ENCODE assay signal across 17 mouse cellular contexts in the genomic region with DNA sequence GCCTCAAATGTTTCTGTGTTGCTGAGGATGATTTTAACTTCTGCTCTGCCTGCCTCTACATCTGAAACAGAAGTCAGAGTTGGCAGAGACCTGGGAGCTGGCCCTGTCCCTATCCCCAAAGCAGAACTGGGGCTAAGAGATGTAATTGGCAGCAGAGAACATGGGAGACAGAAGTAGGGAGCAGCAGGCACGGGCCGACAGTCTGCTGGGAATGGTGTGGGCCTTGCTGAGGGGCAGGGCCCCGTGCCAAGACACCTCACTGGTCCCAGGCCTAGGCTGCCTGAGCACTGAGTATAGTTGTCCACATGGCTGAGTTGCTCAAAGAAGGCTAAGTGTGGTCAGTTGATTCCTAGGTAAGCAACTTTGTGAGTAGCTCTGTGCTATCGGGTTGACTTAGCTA. TPM values are rescaled to one million over a fixed set of nuclear protein-coding genes. Genes with fewer than 3 reads are reported as not detected.
A peak's percentile ranks its signal among the peaks of the same experiment; 100 is the strongest.
DNase-seq lines count a peak whose midpoint lies in the region; ATAC-seq and TF ChIP-seq lines count a peak whose summit lies in the region.
"Had no signal": no experiment of that assay in that cellular context is flagged by ENCODE, and none has a peak within 500 bp of the region (broad histone marks: within the 10 kb centered on the region; RNA-seq: fewer than 3 reads in every experiment).

No protein-coding gene starts in this region.

- H3K9ac ChIP-seq in forebrain, postnatal 0 days = no peak overlapping the region
- no peak overlapping the region for H3K9ac ChIP-seq in forebrain, embryonic 11.5 days (ENCODE audit: low read length)
- H3K9ac ChIP-seq in hindbrain, embryonic 13.5 days = no peak overlapping the region
- H3K9ac ChIP-seq in kidney, embryonic 16.5 days (replicated peaks; ENCODE audit: low read length) = no peak overlapping the region
- H3K9ac ChIP-seq: heart, embryonic 12.5 days; limb, embryonic 12.5 days; liver, embryonic 14.5 days had no signal

- ATAC-seq in forebrain, postnatal 0 days = peak; percentile 45; the same call in 1 of the 2 replicates
- no peak for ATAC-seq in forebrain, embryonic 11.5 days (replicated peaks; ENCODE audit: low FRiP score)
- ATAC-seq in hindbrain, embryonic 13.5 days (ENCODE audit: low FRiP score) = no peak
- no peak for ATAC-seq in kidney, embryonic 16.5 days (ENCODE audit: low FRiP score, low TSS enrichment)

- peaks cover 8% of the 10 kb centered on the region; the same call in 1 of the 2 replicates for H3K4me1 ChIP-seq in forebrain, postnatal 0 days (ENCODE audit: insufficient read depth)
- 0 out of 2 replicates have a peak, but pooled peaks cover 2% of the 10 kb centered on the region for H3K4me1 ChIP-seq in forebrain, embryonic 11.5 days (replicated peaks; ENCODE audit: control insufficient read depth, insufficient read depth, low read length)
- peaks cover 25% of the 10 kb centered on the region for H3K4me1 ChIP-seq in hindbrain, embryonic 13.5 days (replicated peaks)
- H3K4me1 ChIP-seq in kidney, embryonic 16.5 days (ENCODE audit: insufficient read depth, low read length) = peaks cover 31% of the 10 kb centered on the region

- no peak overlapping the region for H3K4me3 ChIP-seq in forebrain, postnatal 0 days (ENCODE audit: low read depth, low read length)
- H3K4me3 ChIP-seq in forebrain, embryonic 11.5 days (ENCODE audit: low read depth, low read length) = no peak overlapping the region
- no peak overlapping the region for H3K4me3 ChIP-seq in hindbrain, embryonic 13.5 days
- no peak overlapping the region for H3K4me3 ChIP-seq in kidney, embryonic 16.5 days (ENCODE audit: low read length)
- H3K4me3 ChIP-seq: heart, embryonic 12.5 days; limb, embryonic 12.5 days; megakaryocyte, embryonic 14.5 days had no signal

- H3K36me3 ChIP-seq in forebrain, postnatal 0 days (ENCODE audit: insufficient read depth) = no peaks in the 10 kb centered on the region
- H3K36me3 ChIP-seq in forebrain, embryonic 11.5 days (ENCODE audit: control insufficient read depth, insufficient read depth, low read length) = no peaks in the 10 kb centered on the region
- H3K36me3 ChIP-seq in hindbrain, embryonic 13.5 days = no peaks in the 10 kb centered on the region
- no peaks in the 10 kb centered on the region for H3K36me3 ChIP-seq in kidney, embryonic 16.5 days (ENCODE audit: insufficient read depth, low read length)
- H3K36me3 ChIP-seq: heart, embryonic 12.5 days; limb, embryonic 12.5 days had no signal

- H3K9me3 ChIP-seq in forebrain, postnatal 0 days (ENCODE audit: low read length) = no peaks in the 10 kb centered on the region
- no peaks in the 10 kb centered on the region for H3K9me3 ChIP-seq in forebrain, embryonic 11.5 days (ENCODE audit: control insufficient read depth, low read length)
- H3K9me3 ChIP-seq in hindbrain, embryonic 13.5 days = no peaks in the 10 kb centered on the region
- H3K9me3 ChIP-seq in kidney, embryonic 16.5 days (ENCODE audit: low read length) = no peaks in the 10 kb centered on the region
- H3K9me3 ChIP-seq: heart, embryonic 12.5 days; limb, embryonic 12.5 days; megakaryocyte, embryonic 14.5 days had no signal

- no peak for TF ChIP-seq CTCF in forebrain, postnatal 0 days (IDR thresholded peaks at IDR 0.05; ENCODE audit: low read depth)
- TF ChIP-seq CTCF in brain, embryonic 14.5 days (IDR thresholded peaks at IDR 0.05; ENCODE audit: borderline replicate concordance, extremely low read depth, insufficient read depth, insufficient read length) = no peak

- TF ChIP-seq POLR2A in brain, embryonic 14.5 days (IDR thresholded peaks at IDR 0.05; ENCODE audit: borderline replicate concordance, extremely low read depth, insufficient read depth, insufficient read length, poor library complexity, severe bottlenecking) = no peak

- no peak overlapping the region for H3K4me2 ChIP-seq in forebrain, postnatal 0 days (ENCODE audit: low read depth)
- no peak overlapping the region for H3K4me2 ChIP-seq in forebrain, embryonic 11.5 days (ENCODE audit: low read depth, low read length, severe bottlenecking)
- no peak overlapping the region for H3K4me2 ChIP-seq in hindbrain, embryonic 13.5 days
- H3K4me2 ChIP-seq in kidney, embryonic 16.5 days (replicated peaks; ENCODE audit: low read depth, low read length) = no peak overlapping the region
- H3K4me2 ChIP-seq: heart, embryonic 12.5 days; limb, embryonic 12.5 days had no signal

- WGBS in forebrain, postnatal 0 days = 62% methylated on average over 4 of the region's 4 CpGs
- WGBS in forebrain, embryonic 11.5 days = 93% methylated on average over 4 of the region's 4 CpGs
- 78% methylated on average over 4 of the region's 4 CpGs for WGBS in hindbrain, embryonic 13.5 days
- 88% methylated on average over 4 of the region's 4 CpGs for whole genome bisulfite sequencing in kidney, embryonic 16.5 days

- DNase-seq in forebrain, postnatal 0 days = peak; percentile 43
- DNase-seq in forebrain, embryonic 11.5 days (ENCODE audit: low spot score) = no peak
- peak; percentile 47 to 57 for DNase-seq in layer of hippocampus, postnatal 10 days (ENCODE audit: low spot score in 2 of 2)
- DNase-seq in layer of hippocampus, postnatal 25 days (ENCODE audit: extremely low spot score in 1 of 2, low spot score in 1 of 2) = no peak
- peak; percentile 42 for DNase-seq in brain, embryonic 14.5 days (ENCODE audit: low read depth)
- peak; percentile 65 for DNase-seq in cerebellum, adult 9-11 months
- DNase-seq: adrenal gland, adult 8-10 months; heart, postnatal 36 days; kidney, postnatal 10 days; lung, postnatal 10 days; thymus, adult 2 months had no signal

- no peaks in the 10 kb centered on the region for H3K27me3 ChIP-seq in forebrain, postnatal 0 days (ENCODE audit: insufficient read depth, low read length)
- H3K27me3 ChIP-seq in forebrain, embryonic 11.5 days (ENCODE audit: control insufficient read depth, insufficient read depth, low read length) = no peaks in the 10 kb centered on the region
- no peaks in the 10 kb centered on the region for H3K27me3 ChIP-seq in hindbrain, embryonic 13.5 days
- no peaks in the 10 kb centered on the region for H3K27me3 ChIP-seq in kidney, embryonic 16.5 days (ENCODE audit: insufficient read depth, low read length)
- H3K27me3 ChIP-seq: limb, embryonic 12.5 days; megakaryocyte, embryonic 14.5 days had no signal

- no peak overlapping the region for H3K27ac ChIP-seq in forebrain, postnatal 0 days (ENCODE audit: low read depth, low read length)
- no peak overlapping the region for H3K27ac ChIP-seq in forebrain, embryonic 11.5 days (ENCODE audit: low read depth, low read length)
- no peak overlapping the region for H3K27ac ChIP-seq in hindbrain, embryonic 13.5 days
- no peak overlapping the region for H3K27ac ChIP-seq in kidney, embryonic 16.5 days (ENCODE audit: low read length)
- H3K27ac ChIP-seq: limb, embryonic 12.5 days; liver, embryonic 14.5 days had no signal

RNA-seq across cellular contexts. Expression of gene Spock2, which starts 22.0 kb away (rescaled TPM):
- 156 and 215 TPM in 2 replicates for total RNA-seq in forebrain, postnatal 0 days (2014; rRNA removed)
- polyA plus RNA-seq in forebrain, postnatal 0 days (2015; fragmentation: Nextera tagmentation; extraction: Ambion mirVana) = 50.7 and 84.8 TPM in 2 replicates
- 5.5 and 5.7 TPM in 2 replicates for polyA plus RNA-seq in forebrain, embryonic 11.5 days (2014; fragmentation: Nextera tagmentation; extraction: Ambion mirVana)
- total RNA-seq in layer of hippocampus, postnatal 10 days (2021) = 100 to 1,000 TPM; 446 to 471 TPM
- total RNA-seq in layer of hippocampus, postnatal 25 days (2021) = 100 to 1,000 TPM; 509 to 518 TPM
- 87.8 and 159 TPM in 2 replicates for polyA plus RNA-seq in brain, embryonic 14.5 days (2012; rRNA removed)
- polyA plus RNA-seq in hindbrain, embryonic 13.5 days (2015; fragmentation: Nextera tagmentation; extraction: Ambion mirVana) = 67.9 and 76.3 TPM in 2 replicates
- polyA plus RNA-seq in kidney, embryonic 16.5 days (2015; fragmentation: Nextera tagmentation; extraction: Ambion mirVana) = 47.1 and 56.8 TPM in 2 replicates

Comparison
In these comparisons a context has a peak if more than half of its experiments do, and no peak if none do; other contexts are left out.
1. DNase-seq: peak in forebrain, postnatal 0 days (single experiment), layer of hippocampus, postnatal 10 days (2 of 2), brain, embryonic 14.5 days (single experiment) and cerebellum, adult 9-11 months (single experiment); none in forebrain, embryonic 11.5 days (single experiment) and layer of hippocampus, postnatal 25 days (0 of 2).